Mouse (Mus musculus): ENCODE measurements at regions not wholly inside any gene's neighbourhood (a gene's known extent, or its start where the extent isn't known, plus 50 kb on each side); places are given as distances from the start of the nearest gene placed in this dataset.

- TF ChIP-seq POLR2A (IDR thresholded peaks at IDR 0.05; ENCODE audit: control insufficient read depth, low read depth, low read length), result no peak
- no peak for TF ChIP-seq CTCF (IDR thresholded peaks at IDR 0.05; ENCODE audit: control insufficient read depth, insufficient read depth, insufficient replicate concordance, low read depth, low read length)
These were observed 121.1 kb upstream of the Map3k1 start for GRCm38 (mm10) chr13:111929908-111930307.
